Mouse (Mus musculus): ENCODE results near the gene Cep85l. TPM values are rescaled to one million over a fixed set of nuclear protein-coding genes. Genes with fewer than 3 reads are reported as not detected.

The Cep85l gene
- 2.1 and 6.0 TPM in 2 replicates for polyA plus RNA-seq (2012; ENCODE audit: low replicate concordance)

DNA sequence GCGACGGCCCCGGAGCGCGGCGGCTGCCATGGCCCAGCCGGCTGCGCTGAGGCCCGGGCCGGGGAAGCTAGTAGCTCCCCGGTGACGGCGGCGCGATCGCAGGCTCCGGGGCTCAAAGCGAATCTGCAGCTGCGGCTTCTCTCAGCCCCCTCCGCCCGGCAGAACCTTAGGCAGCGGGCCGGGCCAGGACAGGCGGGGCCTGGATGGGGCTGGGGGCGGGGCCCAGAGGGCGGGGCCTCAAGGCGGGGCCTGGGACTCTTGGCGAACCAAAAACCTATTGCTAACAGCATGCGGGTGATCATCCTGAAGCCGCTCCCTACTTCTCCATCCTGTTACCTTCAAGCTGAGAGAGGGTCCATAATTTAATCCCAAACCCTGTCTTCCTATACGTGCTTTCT lies at the start of gene Cep85l:
Cep85l (minus strand) TSS at position 239 of the 398 bp plus-strand sequence.

GRCm38 (mm10) chr10:53337162-53337923 lies 42.4 kb downstream of the Cep85l start, which contains the start of gene Pln:
Gene Pln, plus strand, starts transcription at chr10:53337667.

Other genes with a start within 250 kb of the Cep85l start
- not detected in 2 replicates for gene Pln, start 42.3 kb downstream of the Cep85l start, polyA plus RNA-seq (2012; ENCODE audit: low replicate concordance)
- gene Asf1a, start 216.8 kb upstream of the Cep85l start, polyA plus RNA-seq (2012; ENCODE audit: low replicate concordance), result 6.6 and 6.8 TPM in 2 replicates